Mouse (Mus musculus) testis, postnatal 10 days (tissue): ENCODE measurements at regions not wholly inside any gene's neighbourhood (a gene's known extent, or its start where the extent isn't known, plus 50 kb on each side); places are given as distances from the start of the nearest gene placed in this dataset.
A peak's percentile ranks its signal among the peaks of the same experiment; 100 is the strongest.

Source experiments
- DNase-seq: peaks from one replicate; pipeline ENCODE4 v3.0.0; 2021; ENCODE audit warnings: low spot score

DNA sequence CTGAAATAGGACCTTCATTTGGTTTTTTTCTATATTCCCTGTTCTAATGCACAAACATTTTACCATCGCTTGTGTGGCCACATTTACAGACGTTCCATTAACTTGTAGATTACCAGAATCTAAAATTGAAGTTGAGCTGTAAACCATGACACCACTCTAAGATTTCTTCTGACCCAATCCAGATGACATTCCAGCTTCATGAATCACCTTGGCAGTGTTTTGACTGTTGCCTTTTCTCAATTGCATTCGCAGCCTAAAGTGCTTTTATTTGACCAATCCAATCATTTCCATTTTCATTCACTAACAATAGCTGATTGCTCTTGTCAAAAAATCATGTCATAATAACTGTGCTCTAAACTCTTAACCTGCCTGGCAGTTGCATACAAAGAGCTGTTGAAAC is 144.8 kb downstream of the Mdfic start:
- no peak for DNase-seq

DNA sequence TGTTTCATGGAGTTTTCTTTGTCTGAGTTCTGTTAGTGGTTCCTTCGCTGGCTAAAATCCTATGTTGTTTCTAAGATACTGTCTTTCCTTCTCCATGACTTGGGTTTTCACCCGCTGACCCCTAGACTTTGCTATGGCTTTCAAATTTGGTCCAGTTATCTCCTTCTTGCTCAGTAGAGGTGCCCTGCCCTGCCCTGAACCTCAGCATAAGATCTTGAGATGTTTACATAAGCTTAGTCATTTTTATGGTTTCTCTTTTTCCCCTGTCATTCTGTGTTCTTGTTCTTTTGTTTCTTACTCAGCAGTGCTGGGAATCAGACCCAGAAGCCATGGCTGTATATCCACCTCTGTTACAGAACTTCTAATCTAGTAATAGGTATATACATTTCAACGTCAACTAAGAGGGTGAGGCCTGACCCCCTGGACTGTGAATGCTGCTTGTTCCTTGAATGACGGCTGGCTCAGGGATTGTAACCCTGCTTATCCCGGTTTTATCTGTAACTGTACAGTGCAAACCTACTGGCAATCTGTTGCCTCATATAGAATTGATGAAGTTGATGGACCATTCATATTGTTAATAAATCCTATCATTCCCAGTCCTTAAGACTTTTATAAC is 161.9 kb downstream of the Mdfic start:
- DNase-seq = no peak

GRCm38 (mm10) chr6:15893066-15893465 is 172.6 kb downstream of the Mdfic start:
- no peak for DNase-seq

GRCm38 (mm10) chr6:15900495-15900894 is 180.0 kb downstream of the Mdfic start:
- no peak for DNase-seq

DNA sequence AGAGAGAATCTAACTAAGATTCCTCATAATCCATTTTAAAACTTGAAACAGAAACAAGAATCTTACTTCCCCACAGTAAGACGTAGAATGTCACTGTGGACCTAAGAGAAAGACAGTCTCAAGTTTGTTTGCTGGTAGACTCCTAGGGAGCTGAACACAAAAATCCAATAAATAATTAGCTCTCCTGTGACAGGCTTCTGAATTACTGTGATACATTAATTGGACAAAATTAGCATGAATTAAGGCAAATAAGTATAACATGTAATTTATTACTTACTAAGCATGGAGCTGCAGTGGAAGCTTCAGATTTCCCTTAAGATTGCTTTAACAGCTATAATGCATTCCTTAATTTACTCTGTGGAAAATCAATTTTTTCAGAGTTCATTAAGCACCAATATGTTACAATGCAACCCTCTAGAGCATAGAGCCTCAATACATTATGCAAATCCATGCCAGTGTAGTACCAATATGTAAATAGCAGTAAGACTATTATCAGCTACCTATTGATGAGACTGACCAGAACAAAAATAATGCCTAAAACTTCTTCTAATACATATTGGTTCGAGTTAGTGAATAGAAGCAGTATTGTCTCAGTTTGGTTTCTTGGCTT is 182.3 kb downstream of the Mdfic start:
- DNase-seq = no peak

DNA sequence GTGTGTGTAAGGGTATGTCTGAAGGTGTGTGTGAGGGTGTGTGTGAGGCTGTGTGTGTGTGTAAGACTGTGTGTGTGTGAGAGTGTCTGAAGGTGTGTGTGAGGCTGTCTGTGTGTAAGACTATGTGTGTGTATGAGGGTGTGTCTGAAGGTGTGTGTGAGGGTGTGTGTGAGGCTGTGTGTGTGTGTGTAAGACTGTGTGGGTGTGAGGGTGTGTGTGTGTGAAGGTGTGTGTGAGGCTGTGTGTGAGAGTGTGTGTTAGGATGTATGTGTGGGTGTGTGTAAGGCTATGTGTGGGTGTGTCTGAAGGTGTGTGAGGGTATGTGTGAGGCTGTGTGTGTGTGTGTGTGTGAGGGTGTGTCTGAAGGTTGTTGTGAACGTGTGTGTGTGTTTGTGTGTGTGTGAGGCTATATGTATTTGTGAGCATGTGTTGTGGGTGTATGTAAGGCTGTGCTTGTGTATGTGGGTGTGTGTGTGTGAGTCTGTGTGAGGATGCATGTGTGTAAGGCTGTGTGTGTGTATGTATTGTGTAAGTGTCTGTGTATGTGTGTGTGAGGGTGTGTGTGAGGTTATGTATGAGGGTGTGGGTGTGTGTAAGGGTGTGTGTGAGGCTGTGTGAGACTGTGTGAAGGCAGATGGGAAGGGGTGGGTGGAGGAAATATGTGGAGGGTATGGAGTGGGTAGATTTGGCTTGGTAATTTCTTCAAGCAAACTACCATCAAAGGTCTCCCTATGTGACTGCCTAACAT is 190.1 kb downstream of the Mdfic start:
- no peak for DNase-seq

DNA sequence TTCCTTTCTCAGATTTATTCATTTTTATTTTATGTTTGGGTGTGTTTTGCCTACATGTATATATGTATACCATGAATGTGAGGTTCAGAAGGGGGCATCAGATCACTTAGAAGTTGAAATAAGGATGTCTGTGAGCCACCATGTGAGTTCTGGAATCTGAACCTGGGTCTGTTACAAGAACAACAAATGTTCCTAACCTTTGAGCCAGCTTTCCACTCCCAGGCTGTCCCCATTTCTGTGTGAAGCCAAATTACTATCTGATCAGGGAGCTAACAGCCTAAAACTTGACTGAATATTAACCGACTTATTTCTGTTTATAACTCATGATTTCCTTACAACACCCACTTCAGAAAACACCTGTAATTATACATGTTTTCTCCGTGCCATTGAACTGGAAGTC is 209.2 kb downstream of the Mdfic start:
- no peak for DNase-seq

GRCm38 (mm10) chr6:15950251-15950650 is 229.8 kb downstream of the Mdfic start:
- DNase-seq = no peak

DNA sequence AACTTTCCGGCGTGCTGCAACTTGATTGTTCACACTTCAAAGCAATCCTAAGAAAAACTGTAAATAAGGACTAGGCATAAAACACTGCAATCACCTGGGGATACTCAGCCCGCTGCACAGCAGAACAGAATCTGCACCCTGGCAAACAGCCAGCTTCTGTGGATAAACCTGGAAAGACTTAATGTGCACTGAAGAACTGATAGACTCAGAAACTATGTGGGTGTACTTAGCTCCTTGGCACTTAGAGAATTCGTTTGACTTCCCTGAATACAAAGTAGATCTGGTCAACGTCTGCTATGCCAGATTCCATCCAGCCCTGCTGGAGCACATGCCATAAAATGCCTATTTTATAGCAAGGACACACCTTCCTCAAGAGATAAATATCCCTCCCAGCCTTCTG is 266.9 kb downstream of the Mdfic start:
- peak; percentile 41 for DNase-seq
